Mouse (Mus musculus): Measurements from ENCODE around the gene Gorasp1.

- TF ChIP-seq EP300 (IDR thresholded peaks at IDR 0.05; ENCODE audit: low read depth), result no peak
- TF ChIP-seq CTCF (IDR thresholded peaks at IDR 0.05; ENCODE audit: low read depth), result no peak
These were observed 37.9 kb downstream of the Gorasp1 start for GRCm38 (mm10) chr9:119899446-119899845.

Data from liver, embryonic 14.5 days (tissue).